Mouse (Mus musculus) testis, adult 2 months (tissue): ENCODE measurements around the gene Sacs.

Experiments used
- CTCF ChIP-seq: fragments of 200-500 bp; IDR thresholded peaks from 2 replicates; pipeline ENCODE4 v1.5.1; 2012; ENCODE audit warnings: low read depth, mild to moderate bottlenecking, inconsistent platforms, low read length, moderate library complexity; ENCODE audit not compliant: control insufficient read depth, insufficient read depth, insufficient replicate concordance
- POLR2A ChIP-seq: fragments of 200-500 bp; IDR thresholded peaks from 2 replicates; pipeline ENCODE4 v1.6.1; 2012; ENCODE audit warnings: low read depth, mild to moderate bottlenecking, inconsistent platforms, low read length, moderate library complexity; ENCODE audit not compliant: control insufficient read depth

DNA sequence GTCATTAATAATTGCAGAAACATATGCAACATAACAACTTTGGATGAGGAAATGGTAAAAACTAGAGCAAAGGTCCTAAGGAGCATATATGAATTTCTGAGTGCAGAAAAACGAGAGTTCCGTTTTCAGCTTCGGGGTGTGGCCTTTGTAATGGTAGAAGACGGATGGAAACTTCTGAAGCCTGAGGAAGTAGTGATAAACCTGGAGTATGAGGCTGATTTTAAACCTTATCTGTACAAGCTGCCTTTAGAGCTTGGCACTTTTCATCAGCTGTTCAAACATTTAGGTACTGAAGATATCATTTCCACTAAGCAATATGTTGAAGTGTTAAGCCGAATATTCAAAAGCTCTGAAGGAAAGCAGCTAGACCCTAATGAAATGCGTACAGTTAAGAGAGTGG is 73.5 kb downstream of the Sacs start:
- TF ChIP-seq POLR2A (no peak), CTCF (no peak)
